Mouse (Mus musculus): ENCODE data around the gene A730046J19Rik.

Gene A730046J19Rik

DNA sequence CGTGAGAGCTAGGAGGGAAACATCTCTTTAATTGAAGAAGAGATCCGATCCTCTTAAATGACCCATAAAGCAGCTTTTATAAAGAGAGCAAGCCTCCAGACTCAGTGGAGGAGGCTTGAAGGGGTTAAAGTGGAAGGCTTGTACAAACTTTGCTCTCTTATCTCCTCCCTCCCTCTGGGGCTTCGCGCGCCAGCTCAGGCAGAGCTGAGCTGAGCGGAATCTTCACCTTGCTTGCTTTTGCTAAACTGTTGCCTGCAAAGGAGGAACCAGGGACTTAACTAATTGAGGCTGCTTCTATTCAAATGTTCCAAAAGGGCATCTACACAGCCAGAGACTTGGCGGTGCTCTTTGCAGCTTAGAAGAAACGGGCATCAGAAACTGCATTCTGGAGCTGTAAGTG is at the start of gene A730046J19Rik:
TSS of gene A730046J19Rik (plus strand) at position 173 of the 400 bp plus-strand sequence.
- DNase-seq (ENCODE audit: low spot score in 2 of 2) = no peak

DNA sequence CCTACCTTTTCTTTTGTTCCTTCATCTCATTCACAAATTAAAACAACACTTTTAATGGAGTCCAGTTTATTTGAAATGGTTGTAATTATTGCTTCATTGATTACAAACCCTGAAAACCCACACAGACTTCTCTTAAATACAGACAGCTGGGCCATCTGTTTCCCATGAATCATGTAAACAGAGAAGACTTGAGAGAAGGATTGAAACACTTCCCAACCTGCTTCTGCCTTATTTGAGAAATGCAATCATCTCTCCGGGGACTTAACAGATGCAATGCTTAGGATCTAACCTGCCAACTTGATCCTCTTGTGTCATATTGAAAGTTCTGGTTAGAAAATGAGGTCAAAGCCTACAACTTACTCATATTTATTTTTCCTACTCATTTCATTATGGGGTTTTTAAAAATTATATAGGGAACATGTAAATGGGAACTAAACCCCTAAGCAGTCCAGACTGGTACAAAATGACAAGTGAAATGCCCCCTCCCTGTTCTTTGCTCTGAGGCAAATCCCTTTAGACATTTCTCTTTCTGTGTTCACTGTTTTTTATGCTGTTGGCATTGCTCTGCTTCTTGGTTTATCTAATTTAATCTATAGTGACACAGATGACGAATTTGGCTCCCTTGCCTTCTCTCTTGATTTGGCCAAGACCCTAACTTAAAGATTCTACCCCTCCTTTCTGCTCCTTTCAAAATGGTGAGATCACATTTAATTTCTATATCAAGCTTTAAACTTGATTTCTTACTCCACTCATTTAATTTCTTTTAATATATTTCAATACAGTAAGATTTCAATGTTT is 48.7 kb upstream of the A730046J19Rik start:
- DNase-seq (ENCODE audit: low spot score in 2 of 2) = no peak

DNA sequence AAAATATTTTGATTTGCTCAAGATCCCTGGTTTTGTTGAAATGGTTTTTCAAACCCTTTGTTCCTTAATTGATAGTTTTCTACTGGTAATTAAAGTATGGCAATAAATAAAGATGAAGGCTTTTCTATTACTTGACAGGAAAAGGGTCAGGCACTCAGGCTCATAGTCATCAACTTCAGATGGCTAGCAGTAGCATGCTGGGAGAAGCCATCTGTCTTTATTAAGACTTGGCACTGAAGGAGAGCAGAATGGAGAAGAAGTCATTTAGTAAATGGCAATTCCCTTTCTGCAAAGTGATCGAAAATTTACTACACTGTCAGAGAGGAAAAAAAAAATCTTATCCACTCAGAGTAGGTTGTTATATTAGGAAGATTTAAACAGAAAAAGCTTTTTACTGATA is 17.2 kb upstream of the A730046J19Rik start:
- no peak for DNase-seq (ENCODE audit: low spot score in 2 of 2)

DNA sequence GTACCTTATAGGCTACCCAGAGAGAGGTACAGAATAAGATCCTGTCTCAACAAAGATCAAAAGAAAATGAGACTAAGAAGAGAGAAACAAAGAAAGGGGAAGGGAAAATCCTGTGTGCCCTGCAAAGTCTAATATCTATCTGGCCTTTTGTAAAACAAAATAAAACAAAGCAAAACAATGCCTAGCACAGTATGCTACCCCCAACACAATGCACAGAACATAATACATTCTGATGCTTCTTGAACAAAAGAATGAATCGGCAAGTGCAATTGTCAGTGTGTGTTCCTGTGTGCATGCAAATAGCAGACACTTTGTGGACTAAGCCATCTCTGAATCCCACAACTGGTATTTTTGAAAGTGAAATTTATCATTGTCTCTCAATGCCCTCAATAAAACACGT is 3.5 kb upstream of the A730046J19Rik start:
- DNase-seq (ENCODE audit: low spot score in 2 of 2) = no peak

DNA sequence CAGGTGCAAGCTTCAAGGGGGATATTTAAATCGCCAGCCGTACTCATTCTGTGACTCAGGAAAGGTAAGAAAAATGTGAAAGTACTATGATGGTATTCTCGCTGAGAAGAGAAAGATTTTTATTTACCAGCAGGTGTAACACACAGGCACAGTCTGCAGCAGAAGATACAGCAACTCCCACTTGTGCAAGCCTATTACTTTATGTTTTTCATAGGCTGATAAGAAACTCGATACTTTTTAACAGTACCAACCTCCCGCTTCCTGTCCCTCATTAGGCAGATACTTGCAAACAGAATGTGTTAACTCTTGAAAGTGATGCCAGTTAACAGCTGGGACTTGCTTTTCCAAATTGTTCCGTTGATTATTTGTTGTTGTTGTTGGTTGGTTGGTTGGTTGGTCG is 616 bp downstream of the A730046J19Rik start:
- no peak for DNase-seq (ENCODE audit: low spot score in 2 of 2)

DNA sequence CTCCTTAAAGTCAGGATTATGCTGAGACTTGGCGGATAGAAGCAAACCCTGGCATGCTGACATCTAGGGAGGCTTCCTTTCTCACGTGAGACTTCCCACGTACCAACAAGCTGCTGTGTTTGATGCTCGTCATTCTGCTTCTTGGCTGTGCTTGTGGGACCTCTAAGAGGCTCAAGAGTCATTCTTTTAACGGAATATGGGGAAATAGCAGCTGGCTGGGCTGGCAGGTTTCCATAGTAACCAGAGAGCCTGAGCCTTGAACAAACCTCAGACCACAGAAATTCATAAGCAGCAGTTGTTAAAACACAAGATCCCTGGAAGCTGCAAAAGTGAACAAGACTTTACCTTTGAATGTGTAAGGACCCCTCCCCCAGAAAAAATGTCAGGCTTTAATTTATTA is 9.4 kb downstream of the A730046J19Rik start:
- no peak for DNase-seq (ENCODE audit: low spot score in 2 of 2)

Data from frontal cortex, postnatal 25 days (tissue).